Mouse (Mus musculus) lung, postnatal 0 days (tissue): ENCODE results near the gene Phlda1.

Source experiments
- CTCF ChIP-seq: IDR thresholded peaks from 2 replicates; pipeline ENCODE4 v1.5.1; 2016; ENCODE audit warnings: antibody characterized with exemption, mild to moderate bottlenecking
- EP300 ChIP-seq: IDR thresholded peaks from 2 replicates; pipeline ENCODE4 v1.6.1; 2016; ENCODE audit warnings: antibody characterized with exemption, mild to moderate bottlenecking, control low read depth

DNA sequence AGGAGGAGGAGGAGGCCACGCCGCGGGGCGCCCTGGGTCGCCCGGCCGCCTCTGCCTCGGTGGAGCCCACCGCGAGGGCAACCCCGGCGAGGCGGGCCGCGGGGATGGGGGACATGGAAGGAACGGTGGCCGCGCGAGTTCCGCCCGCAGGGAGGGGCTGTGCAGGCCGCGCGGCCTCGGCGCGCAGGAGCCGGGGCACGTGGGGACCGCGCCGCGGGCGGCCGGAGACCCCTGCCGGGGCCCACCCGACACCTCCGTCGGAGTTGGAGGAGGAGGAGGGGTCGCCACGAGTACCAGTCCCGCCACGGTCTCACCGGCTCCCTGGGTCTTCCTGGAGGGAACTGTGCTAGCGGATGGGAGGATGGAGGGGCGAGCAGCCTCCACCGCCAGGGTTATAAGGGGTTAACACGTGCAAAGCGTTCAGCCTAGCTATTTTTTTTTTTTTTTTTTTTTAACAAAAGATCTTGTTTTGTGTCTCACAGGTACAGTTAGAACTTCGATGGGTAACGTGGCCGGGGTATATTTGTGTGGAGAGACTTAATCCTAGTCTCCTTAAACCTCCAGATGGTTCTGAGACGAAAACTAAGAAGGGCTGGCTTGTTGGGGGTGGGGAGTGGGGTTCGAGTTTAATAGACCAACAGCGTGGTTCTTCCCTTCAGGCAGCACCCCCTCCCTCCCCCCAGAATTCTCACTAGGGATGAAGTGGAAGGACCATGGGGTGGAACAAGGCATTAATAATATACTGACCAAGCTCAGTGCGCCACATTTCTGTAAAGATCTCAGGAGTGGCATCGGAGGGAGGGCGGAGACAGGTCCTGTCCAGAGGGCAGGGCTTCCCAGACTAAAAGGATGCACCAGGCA is 32.3 kb upstream of the Phlda1 start:
- TF ChIP-seq EP300 (no peak), CTCF (no peak)
